Mouse (Mus musculus): ENCODE data around the gene Slc25a33.
A peak's percentile ranks its signal among the peaks of the same experiment; 100 is the strongest.

Slc25a33 gene

GRCm38 (mm10) chr4:149798684-149799309 is 24.7 kb upstream of the Slc25a33 start:
- no peak for TF ChIP-seq GATA4 (IDR thresholded peaks at IDR 0.05; ENCODE audit: insufficient replicate concordance, low read length)

DNA sequence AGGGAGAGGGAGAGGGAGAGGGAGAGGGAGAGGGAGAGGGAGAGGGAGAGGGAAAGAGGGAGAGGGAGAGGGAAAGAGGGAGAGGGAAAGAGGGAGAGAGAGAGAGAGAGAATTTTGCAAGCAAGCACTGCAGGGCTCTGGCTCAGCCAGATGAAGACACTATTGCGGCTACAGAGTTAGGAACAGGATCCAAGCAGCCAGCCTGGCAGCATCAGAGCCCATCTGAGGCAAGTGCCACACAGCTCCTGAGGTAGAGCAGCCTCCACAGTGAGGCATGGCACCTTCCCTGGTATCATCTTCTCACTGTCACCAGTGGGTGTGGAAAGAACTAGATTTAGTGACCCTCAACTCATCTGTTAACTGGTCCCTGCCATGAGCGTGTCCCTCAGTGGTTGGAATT is 24.0 kb upstream of the Slc25a33 start:
- no peak for TF ChIP-seq GATA4 (IDR thresholded peaks at IDR 0.05; ENCODE audit: insufficient replicate concordance, low read length)

- no peak for TF ChIP-seq GATA4 (IDR thresholded peaks at IDR 0.05; ENCODE audit: insufficient replicate concordance, low read length)
These were observed 23.1 kb upstream of the Slc25a33 start for GRCm38 (mm10) chr4:149797220-149797610.

GRCm38 (mm10) chr4:149796567-149797219 is 22.6 kb upstream of the Slc25a33 start:
- no peak for TF ChIP-seq GATA4 (IDR thresholded peaks at IDR 0.05; ENCODE audit: insufficient replicate concordance, low read length)

DNA sequence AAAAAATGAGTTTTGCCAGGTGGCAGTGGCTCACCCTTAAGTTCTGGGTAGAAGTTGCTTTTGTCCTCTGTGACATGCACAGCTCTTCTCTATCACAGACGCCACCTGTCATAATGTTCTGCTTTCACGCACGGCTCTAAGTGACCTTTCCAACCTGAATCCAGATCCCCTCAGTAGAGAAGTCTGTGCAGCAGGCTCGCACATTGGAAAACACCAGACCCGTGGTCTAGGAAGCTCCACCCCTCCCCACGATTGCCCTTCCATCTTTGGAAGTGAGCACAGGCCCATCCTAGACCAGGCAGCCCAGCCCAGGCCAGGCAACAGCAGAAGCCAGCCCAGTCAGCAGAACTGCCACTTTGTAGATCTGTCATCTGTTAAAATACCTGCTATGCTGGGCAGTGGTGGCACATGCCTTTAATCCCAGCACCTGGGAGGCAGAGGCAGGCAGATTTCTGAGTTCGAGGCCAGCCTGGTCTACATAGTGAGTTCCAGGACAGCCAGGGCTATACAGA is 20.9 kb upstream of the Slc25a33 start:
- no peak for TF ChIP-seq GATA4 (IDR thresholded peaks at IDR 0.05; ENCODE audit: insufficient replicate concordance, low read length)

GRCm38 (mm10) chr4:149794010-149794338 is 19.9 kb upstream of the Slc25a33 start:
- no peak for TF ChIP-seq GATA4 (IDR thresholded peaks at IDR 0.05; ENCODE audit: insufficient replicate concordance, low read length)

- TF ChIP-seq GATA4 (IDR thresholded peaks at IDR 0.05; ENCODE audit: insufficient replicate concordance, low read length): no peak
These were observed 19.3 kb upstream of the Slc25a33 start for GRCm38 (mm10) chr4:149793156-149794009.

GRCm38 (mm10) chr4:149792159-149792800 is 18.2 kb upstream of the Slc25a33 start:
- TF ChIP-seq GATA4 (IDR thresholded peaks at IDR 0.05; ENCODE audit: insufficient replicate concordance, low read length): peak; percentile 53; the same call in 1 of the 2 replicates

- TF ChIP-seq GATA4 (IDR thresholded peaks at IDR 0.05; ENCODE audit: insufficient replicate concordance, low read length): no peak
These were observed 17.4 kb upstream of the Slc25a33 start for GRCm38 (mm10) chr4:149791470-149791869.

DNA sequence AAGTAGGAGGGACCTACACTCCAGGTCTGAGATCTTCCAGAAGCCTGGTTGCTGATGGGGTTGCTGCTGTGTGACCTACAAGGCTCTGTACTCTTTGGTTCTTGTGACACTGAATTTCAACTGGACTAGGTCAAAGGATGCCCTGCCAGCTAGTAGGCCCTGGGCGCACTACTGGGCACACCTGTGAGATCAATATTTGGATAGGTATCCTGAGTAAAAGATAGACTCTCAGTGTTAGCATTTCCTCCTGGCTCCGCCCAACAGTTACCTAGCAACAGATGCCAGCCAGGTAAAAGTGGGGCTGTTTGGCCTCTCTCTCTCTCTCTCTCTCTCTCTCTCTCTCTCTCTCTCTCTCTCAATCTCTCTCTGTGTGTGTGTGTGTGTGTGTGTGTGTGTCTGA is 16.9 kb upstream of the Slc25a33 start:
- TF ChIP-seq GATA4 (IDR thresholded peaks at IDR 0.05; ENCODE audit: insufficient replicate concordance, low read length): no peak

DNA sequence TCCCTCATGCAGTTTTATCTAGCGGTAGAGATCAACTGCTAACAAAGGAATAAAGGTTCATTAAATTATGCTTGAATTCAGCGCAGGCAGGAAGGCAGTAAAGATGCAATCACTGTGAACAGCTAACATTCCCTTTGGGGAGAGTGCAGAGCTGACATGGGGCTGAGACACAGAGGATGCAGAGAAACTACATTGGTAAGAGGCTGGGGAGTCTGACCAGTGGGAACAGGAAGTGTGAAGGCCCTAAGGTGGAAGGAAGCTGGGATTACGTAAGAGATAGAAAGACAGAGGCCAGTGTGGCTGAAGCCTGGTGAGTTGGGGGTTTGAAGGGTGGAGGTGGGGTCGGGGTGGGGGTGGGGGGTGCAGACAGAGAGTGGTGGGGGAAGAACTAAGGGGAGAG is 16.5 kb upstream of the Slc25a33 start:
- no peak for TF ChIP-seq GATA4 (IDR thresholded peaks at IDR 0.05; ENCODE audit: insufficient replicate concordance, low read length)

GRCm38 (mm10) chr4:149789421-149790194 is 15.5 kb upstream of the Slc25a33 start:
- peak; percentile 74; the same call in 1 of the 2 replicates for TF ChIP-seq GATA4 (IDR thresholded peaks at IDR 0.05; ENCODE audit: insufficient replicate concordance, low read length)

DNA sequence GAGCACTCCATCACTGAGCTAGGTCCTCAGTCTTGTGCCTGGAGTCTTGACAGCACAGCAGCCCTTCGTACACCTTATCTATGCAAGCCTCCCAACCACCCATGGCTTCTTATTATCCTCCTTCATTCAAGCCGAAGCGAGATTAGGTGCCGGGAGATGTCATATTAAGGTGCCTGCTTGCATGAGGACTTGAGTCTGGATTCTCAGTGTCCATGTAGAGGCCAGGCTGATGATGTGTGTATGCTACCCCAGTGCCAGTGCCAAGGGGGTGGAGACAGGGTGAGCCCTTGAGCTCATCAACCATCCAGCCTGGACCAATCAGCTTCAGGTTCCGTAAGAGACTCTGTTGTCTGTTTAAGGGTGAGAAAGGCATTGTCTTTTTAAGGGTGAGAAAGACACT is 10.8 kb upstream of the Slc25a33 start:
- TF ChIP-seq GATA4 (IDR thresholded peaks at IDR 0.05; ENCODE audit: insufficient replicate concordance, low read length): no peak

GRCm38 (mm10) chr4:149784371-149784770 is 10.3 kb upstream of the Slc25a33 start:
- TF ChIP-seq GATA4 (IDR thresholded peaks at IDR 0.05; ENCODE audit: insufficient replicate concordance, low read length): no peak

DNA sequence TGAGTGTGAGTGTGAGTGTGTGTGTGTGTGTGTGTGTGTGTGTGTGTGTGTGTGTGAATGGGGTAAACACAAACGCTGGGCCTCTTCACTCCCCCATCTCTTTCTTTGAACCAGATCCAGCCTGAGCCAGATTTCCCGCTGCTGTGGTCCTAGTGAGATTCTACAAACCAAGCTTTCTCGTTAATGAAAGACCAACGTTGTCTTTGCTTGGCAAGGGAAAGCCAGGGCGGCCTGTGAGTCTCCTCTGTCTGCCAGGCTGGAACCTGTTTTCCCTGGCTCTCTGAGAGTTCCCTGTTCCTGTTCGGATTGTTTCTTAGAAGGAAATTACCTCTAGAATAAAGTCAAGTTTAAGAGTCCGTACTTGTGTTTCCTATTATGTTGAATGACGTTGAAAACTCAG is 8.9 kb upstream of the Slc25a33 start:
- TF ChIP-seq GATA4 (IDR thresholded peaks at IDR 0.05; ENCODE audit: insufficient replicate concordance, low read length): no peak
